Mouse (Mus musculus): ENCODE measurements around the gene A630001G21Rik.

The A630001G21Rik gene

GRCm38 (mm10) chr1:85680226-85680625 lies 98.2 kb downstream of the A630001G21Rik start:
- no peak for DNase-seq (ENCODE audit: inconsistent age in 2 of 2, low spot score in 1 of 2)
